Mouse (Mus musculus) heart, postnatal 10 days (tissue): ENCODE data around the gene Wdr81. TPM values are rescaled to one million over a fixed set of nuclear protein-coding genes. Genes with fewer than 3 reads are reported as not detected.

Experiments
- DNase-seq, 2 experiments: peaks; one replicate each; pipeline ENCODE4 v3.0.0; 2021
- intact Hi-C: fragments of 180-260 bp; cut with DNase I; formaldehyde crosslinking; loops from one replicate; pipeline ENCODE4 v1.15.1; 2025
- total RNA-seq, 2 experiments: library from RNA; stranded (reverse); gene quantifications; 2 replicates each; pipeline ENCODE4 v1.2.3; 2021

The Wdr81 gene
- 1 to 10 TPM; 7.8 to 8.3 TPM for total RNA-seq

- intact Hi-C loops = no loop called here
- DNase-seq = peak; percentile 92
Observed at GRCm38 (mm10) chr11:75453991-75454930, at the start of gene Wdr81. TSS of gene Wdr81 (minus strand) at chr11:75454717.

- DNase-seq = peak; percentile 69 to 72
- intact Hi-C loops = no loop called here
Observed at GRCm38 (mm10) chr11:75498126-75498525, 43.6 kb upstream of the Wdr81 start.

GRCm38 (mm10) chr11:75494296-75495049 lies 40.0 kb upstream of the Wdr81 start:
- DNase-seq = no peak

GRCm38 (mm10) chr11:75487496-75487895 lies 33.0 kb upstream of the Wdr81 start:
- intact Hi-C loops = no loop called here
- DNase-seq = no peak

More at GRCm38 (mm10) chr11:75494296-75495049, 40.0 kb upstream of the Wdr81 start:
- intact Hi-C loops = no loop called here

- peak; percentile 99 for DNase-seq
- intact Hi-C loops = loop anchor here (1.0 kb wide), 1 partner anchor 18 kb away; no protein-coding TSS in a partner anchor
Observed at GRCm38 (mm10) chr11:75486601-75487285, 32.2 kb upstream of the Wdr81 start, which contains the start of gene Prpf8. TSS of gene Prpf8 (plus strand) at chr11:75486816.

GRCm38 (mm10) chr11:75486192-75486591 lies 31.7 kb upstream of the Wdr81 start:
- no peak for DNase-seq
- intact Hi-C loops = loop anchor here (1.0 kb wide), 1 partner anchor 18 kb away; no protein-coding TSS in a partner anchor

GRCm38 (mm10) chr11:75473376-75473775 lies 18.9 kb upstream of the Wdr81 start:
- no peak for DNase-seq
- intact Hi-C loops = no loop called here

GRCm38 (mm10) chr11:75472469-75473081 lies 18.1 kb upstream of the Wdr81 start:
- no peak for DNase-seq
- intact Hi-C loops = no loop called here

- DNase-seq = no peak
- intact Hi-C loops = no loop called here
Observed at GRCm38 (mm10) chr11:75470675-75471074, 16.2 kb upstream of the Wdr81 start.

GRCm38 (mm10) chr11:75469261-75469660 lies 14.7 kb upstream of the Wdr81 start:
- intact Hi-C loops = loop anchor here (2.0 to 10.0 kb wide), 2 partner anchors 40 to 294 kb away; partner anchors contain the start of gene Ovca2

GRCm38 (mm10) chr11:75468410-75468809 lies 13.9 kb upstream of the Wdr81 start:
- no peak for DNase-seq
- intact Hi-C loops = loop anchor here (1.0 to 10.0 kb wide), 3 partner anchors 18 to 294 kb away; partner anchors contain the start of genes Ovca2 and Prpf8

More at GRCm38 (mm10) chr11:75469261-75469660, 14.7 kb upstream of the Wdr81 start:
- no peak for DNase-seq

GRCm38 (mm10) chr11:75467512-75468215 lies 13.1 kb upstream of the Wdr81 start:
- DNase-seq = peak; percentile 84 to 90
- intact Hi-C loops = loop anchor here (1.0 to 10.0 kb wide), 3 partner anchors 19 to 293 kb away; partner anchors contain the start of genes Ovca2 and Prpf8

- intact Hi-C loops = loop anchor here (10.0 kb wide), 1 partner anchor 292 kb away; the partner anchor contains the start of gene Ovca2
- DNase-seq = peak in 1 of 2 experiments; percentile 48
Observed at GRCm38 (mm10) chr11:75466731-75467505, 12.4 kb upstream of the Wdr81 start.

GRCm38 (mm10) chr11:75465051-75465450 lies 10.5 kb upstream of the Wdr81 start:
- intact Hi-C loops = loop anchor here (10.0 kb wide), 1 partner anchor 290 kb away; the partner anchor contains the start of gene Ovca2
- DNase-seq = no peak

- intact Hi-C loops = loop anchor here (10.0 kb wide), 1 partner anchor 290 kb away; the partner anchor contains the start of gene Ovca2
- no peak for DNase-seq
Observed at GRCm38 (mm10) chr11:75464417-75464816, 9.9 kb upstream of the Wdr81 start.

- no peak for DNase-seq
- intact Hi-C loops = loop anchor here (10.0 kb wide), 1 partner anchor 289 kb away; the partner anchor contains the start of gene Ovca2
Observed at GRCm38 (mm10) chr11:75463624-75464023, 9.1 kb upstream of the Wdr81 start.

GRCm38 (mm10) chr11:75462865-75463336 lies 8.4 kb upstream of the Wdr81 start:
- intact Hi-C loops = loop anchor here (10.0 kb wide), 1 partner anchor 288 kb away; the partner anchor contains the start of gene Ovca2
- peak; percentile 97 for DNase-seq
